Mouse (Mus musculus) adrenal gland, postnatal 25 days (tissue): ENCODE measurements at regions not wholly inside any gene's neighbourhood (a gene's known extent, or its start where the extent isn't known, plus 50 kb on each side); places are given as distances from the start of the nearest gene placed in this dataset.
"Not testable (repeated sequence)": the region's sequence is repeated elsewhere in the genome, so short reads cannot be mapped to it uniquely, and the experiment has no call there.

Experiments
- DNase-seq: peaks from one replicate; pipeline ENCODE4 v3.0.0; 2021; ENCODE audit warnings: mixed read lengths

DNA sequence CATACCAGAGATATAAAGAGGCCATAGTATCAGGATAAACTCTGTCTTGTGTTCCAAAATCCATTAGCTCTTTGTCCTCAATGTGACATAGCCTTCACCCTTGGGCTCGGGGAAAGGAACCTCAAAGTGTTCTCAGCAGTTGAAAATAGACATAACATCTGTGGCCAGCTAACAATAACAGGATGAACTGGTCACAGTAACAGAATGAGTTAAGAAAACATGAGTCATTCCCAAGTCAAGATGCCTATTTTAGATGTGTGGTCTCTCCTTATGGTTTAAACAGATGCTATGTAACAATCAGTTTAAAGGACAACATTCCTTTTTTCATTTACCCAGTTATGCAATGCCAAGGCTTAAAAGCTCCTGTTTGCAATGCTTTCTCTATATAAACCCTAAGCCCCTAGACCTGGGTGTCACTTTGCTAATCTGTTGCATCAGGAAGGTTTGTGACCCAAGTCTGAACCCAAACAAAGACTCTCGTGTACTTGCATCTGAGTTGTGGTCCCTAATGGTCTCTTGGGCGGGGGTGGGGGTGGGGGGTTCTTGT is 920.5 kb upstream of the Dsel start:
- no peak for DNase-seq

DNA sequence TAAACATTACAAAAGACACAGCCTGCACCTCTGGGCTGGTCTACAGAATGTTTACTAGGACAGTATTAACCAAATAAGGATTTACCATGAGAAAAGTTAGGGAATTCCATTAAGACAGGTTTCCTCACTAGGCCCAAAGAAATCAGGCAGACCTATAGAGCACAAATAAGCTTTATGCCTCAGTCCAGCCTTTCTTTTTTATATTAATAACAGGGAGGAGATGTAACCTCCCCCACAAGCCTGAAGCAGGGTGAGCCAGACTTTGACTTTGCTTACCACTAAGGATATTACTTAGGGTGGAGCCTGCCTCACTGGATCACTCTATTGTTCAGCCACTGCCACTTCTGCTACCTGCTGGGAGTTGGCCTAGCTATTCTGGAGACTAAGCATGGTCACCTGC is 915.1 kb upstream of the Dsel start:
- DNase-seq: no peak

DNA sequence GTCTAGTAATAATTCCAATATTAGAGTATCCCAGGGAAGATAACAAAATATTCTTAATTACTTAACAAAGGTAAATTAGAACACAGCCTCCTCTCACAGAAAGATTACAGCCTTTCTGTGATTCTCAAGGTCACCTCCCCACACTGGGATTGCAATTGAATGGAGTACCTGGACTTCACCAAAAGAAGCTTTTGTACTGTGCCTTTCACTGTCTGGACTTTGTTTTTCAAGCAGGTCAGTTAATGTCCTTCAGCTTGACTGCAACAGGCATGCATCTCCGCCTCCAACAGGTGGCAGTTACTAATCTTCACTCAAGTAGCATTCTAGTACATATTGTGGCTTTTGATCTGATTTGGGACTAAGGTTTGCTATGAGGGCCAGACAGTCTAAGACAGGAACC is 913.8 kb upstream of the Dsel start:
- no peak for DNase-seq

DNA sequence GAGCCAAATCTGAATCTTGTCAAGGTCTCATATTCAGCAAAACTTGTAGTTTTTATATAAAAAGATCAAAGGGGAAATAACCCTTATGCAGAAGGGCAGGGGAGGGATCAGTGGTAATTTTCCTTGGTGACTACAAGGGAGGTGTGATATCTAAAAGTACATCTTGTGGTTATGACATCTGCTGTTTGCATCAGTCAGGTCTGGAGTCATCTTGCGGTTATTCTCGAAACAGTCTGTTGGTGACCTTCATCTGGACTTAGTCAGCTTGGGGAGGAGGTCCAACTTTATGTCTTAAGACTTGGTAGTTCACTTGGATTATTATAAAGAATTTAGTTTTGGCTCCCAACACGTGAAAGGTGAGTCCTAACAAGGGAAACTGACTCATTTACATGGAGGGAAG is 885.9 kb upstream of the Dsel start:
- DNase-seq: not testable (repeated sequence)

DNA sequence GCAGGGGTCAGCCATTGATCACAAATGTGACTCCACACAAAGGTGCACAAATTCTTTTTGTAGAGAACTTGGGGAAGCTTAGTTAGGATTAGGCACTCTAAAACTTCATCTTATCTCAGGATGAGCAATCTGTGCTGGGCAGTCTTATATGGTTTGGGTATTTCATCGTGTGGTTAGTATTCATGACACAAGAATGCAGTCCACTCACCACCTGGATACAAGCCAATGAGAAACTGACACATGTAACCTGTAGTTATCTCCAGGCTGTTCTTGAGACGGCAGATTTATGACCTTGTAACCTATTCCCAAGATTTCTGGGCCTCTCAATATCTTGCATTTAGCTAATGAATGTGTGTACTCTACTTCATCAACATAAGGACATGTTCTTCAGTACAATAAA is 883.8 kb upstream of the Dsel start:
- peak; percentile 38 for DNase-seq

DNA sequence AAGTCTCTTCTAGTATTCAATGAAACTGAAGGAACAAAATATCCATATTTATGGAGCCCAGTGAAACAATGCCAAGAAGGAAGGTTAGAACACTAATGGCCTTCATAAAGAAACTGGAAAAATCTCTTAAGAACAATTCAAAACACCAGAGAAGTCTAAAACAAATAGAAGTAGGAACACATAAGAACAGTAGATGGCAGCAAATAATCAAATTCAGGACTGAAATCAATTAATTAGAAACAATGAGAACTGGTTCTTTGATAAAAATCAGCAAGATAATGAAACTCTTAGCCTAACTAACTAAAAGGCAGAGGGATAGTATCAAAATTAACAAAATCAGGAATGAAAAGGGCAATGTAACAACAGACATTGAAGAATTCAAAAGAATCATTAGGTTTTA is 839.2 kb upstream of the Dsel start:
- no peak for DNase-seq

DNA sequence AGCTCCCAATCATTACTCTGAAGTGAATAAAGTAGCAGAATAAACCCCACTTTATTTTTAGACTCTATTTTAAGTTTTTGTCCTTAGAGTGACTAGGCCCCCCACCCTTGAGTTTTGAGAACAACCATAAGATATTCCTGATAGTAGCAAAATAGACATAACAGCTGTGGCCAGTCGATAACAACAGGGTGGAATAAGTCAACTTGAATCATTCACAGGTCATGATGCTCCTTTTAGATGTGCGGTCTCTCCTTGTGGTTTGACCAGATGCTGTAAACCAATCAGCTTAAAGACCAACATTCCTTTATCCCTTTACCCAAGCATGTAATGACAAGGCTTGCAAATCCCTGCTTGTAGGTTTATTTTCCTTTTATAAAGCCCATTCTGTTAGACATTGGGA is 794.2 kb upstream of the Dsel start:
- DNase-seq: no peak

DNA sequence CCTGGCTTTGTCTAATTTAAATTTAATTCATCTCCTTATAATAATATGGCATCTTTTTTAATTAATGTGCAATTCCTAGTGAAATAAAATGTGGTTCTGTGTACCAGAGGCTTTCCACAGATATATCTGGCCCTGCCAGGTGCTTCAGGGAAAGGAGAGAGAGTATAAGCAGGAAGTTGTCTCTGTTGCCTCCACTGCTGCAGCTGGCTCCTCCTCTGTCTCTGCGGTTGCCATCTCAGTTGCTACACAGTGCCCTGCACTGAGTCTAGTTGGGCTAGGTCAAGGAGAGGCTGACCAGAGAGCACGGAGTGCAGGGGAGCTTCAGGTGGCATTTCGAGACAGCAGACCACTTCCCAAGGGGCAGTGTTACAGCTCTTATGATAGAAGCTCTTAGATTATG is 773.6 kb upstream of the Dsel start:
- no peak for DNase-seq
